In the genomic region with DNA sequence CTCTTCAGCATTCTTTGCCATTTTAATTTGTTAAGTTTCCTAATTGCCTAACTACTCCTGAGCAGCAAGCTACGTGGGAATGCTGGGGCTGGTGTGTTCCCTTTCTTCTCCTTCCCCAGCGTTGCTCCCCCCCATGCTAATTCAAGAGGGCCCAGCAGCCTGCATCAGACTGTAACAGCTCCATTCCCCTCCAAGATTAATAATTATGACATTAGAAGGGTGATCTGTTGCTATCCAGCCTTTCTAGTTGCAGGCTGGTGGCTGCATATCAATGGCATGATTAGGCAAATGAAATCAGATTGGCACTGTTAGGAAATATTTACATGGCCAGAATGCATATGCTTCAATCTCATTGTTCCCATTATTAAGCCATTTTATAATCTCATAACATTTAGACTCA, we compare ENCODE assay signal across 39 mouse cellular contexts. TPM values are rescaled to one million over a fixed set of nuclear protein-coding genes. Genes with fewer than 3 reads are reported as not detected.
"Had no signal": no experiment of that assay in that cellular context is flagged by ENCODE, and none has a peak within 500 bp of the region (broad histone marks: within the 10 kb centered on the region; RNA-seq: fewer than 3 reads in every experiment).

No protein-coding gene starts in this region.

- H3K36me3 ChIP-seq: heart, embryonic 13.5 days; heart, embryonic 15.5 days; kidney, embryonic 15.5 days; limb, embryonic 13.5 days; limb, embryonic 15.5 days; liver, embryonic 12.5 days had no signal

- H3K4me2 ChIP-seq: heart, embryonic 11.5 days; heart, embryonic 13.5 days; heart, embryonic 15.5 days; hindbrain, embryonic 14.5 days; kidney, embryonic 15.5 days; limb, embryonic 13.5 days; limb, embryonic 15.5 days; liver, embryonic 12.5 days had no signal

- H3K4me1 ChIP-seq: heart, embryonic 13.5 days; heart, embryonic 15.5 days; kidney, embryonic 15.5 days; limb, embryonic 13.5 days; limb, embryonic 15.5 days; liver, embryonic 12.5 days had no signal

- H3K27ac ChIP-seq: heart, adult 2 months; heart, embryonic 13.5 days; heart, embryonic 15.5 days; hindbrain, embryonic 14.5 days; kidney, embryonic 15.5 days; kidney, postnatal 0 days; layer of hippocampus, adult 2 months; limb, embryonic 13.5 days; limb, embryonic 15.5 days; liver, embryonic 12.5 days had no signal

- ATAC-seq: hindbrain, embryonic 16.5 days; intestine, embryonic 16.5 days; liver, embryonic 12.5 days had no signal

- H3K9ac ChIP-seq: heart, embryonic 13.5 days; heart, embryonic 15.5 days; hindbrain, embryonic 14.5 days; kidney, embryonic 15.5 days; limb, embryonic 13.5 days; limb, embryonic 15.5 days; liver, embryonic 12.5 days had no signal

- DNase-seq: gastrocnemius, postnatal 14 days; gastrocnemius, postnatal 36 days; heart, adult 11 months; heart, adult 2 months; heart, postnatal 14 days; heart, postnatal 36 days; kidney, adult 11 months; kidney, adult 2 months; kidney, adult 9 months; kidney, postnatal 14 days; kidney, postnatal 36 days; layer of hippocampus, postnatal 36 days; left cerebral cortex, postnatal 4 days had no signal

- H3K4me3 ChIP-seq: heart, adult 2 months; heart, embryonic 13.5 days; heart, embryonic 15.5 days; kidney, embryonic 15.5 days; layer of hippocampus, adult 2 months; limb, embryonic 13.5 days; limb, embryonic 15.5 days; liver, embryonic 12.5 days had no signal

- H3K9me3 ChIP-seq: heart, embryonic 13.5 days; heart, embryonic 15.5 days; kidney, embryonic 15.5 days; limb, embryonic 13.5 days; limb, embryonic 15.5 days; liver, embryonic 12.5 days had no signal

RNA-seq across cellular contexts. Expression of gene Bsx, which starts 22.4 kb away (rescaled TPM):
- total RNA-seq: gastrocnemius, adult 18-20 months; gastrocnemius, adult 8-10 months; gastrocnemius, postnatal 14 days; gastrocnemius, postnatal 36 days; heart, adult 2 months; heart, postnatal 14 days; heart, postnatal 36 days; hematopoietic stem cell, adult 5-6 weeks; layer of hippocampus, adult 2 months; layer of hippocampus, postnatal 14 days; layer of hippocampus, postnatal 36 days; left cerebral cortex, adult 18-20 months; left cerebral cortex, adult 8-10 months; left cerebral cortex, postnatal 10 days; left cerebral cortex, postnatal 4 days; liver, adult 2 months had no signal
- polyA plus RNA-seq: gonadal fat pad, adult 2 months; heart, adult 2 months; heart, embryonic 11.5 days; heart, embryonic 13.5 days; heart, embryonic 15.5 days; heart, postnatal 0 days; hindbrain, embryonic 11.5 days; hindbrain, embryonic 14.5 days; hindbrain, embryonic 16.5 days; intestine, embryonic 14.5 days; intestine, embryonic 16.5 days; kidney, adult 2 months; kidney, embryonic 15.5 days; kidney, postnatal 0 days; large intestine, adult 2 months; limb, embryonic 11.5 days; limb, embryonic 13.5 days; limb, embryonic 15.5 days; liver, adult 2 months; liver, embryonic 12.5 days had no signal
